Comparison of ENCODE assay signal across 8 mouse cellular contexts in the genomic region with DNA sequence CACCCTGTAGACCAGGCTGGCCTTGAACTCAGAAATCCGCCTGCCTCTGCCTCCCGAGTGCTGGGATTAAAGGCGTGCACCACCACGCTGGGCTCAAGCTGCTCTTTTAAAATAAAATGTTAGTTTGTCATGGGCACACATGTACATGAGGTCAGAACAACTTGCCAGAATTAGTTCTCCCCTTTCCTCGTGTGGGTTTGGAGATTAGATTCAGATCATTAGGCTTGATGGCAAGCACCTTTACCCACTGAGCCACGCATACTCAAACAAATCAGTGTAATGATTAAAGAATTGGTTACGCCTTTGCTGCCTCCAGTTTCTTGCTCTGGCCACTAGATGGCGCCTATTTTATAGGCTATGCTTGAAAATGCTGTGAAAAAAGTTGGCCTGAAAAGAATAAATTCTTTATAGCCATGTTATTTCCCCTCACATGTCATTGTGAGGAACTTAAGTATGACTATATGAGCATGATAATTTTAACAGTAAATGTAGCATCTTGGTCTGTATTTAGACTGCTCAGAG. TPM values are rescaled to one million over a fixed set of nuclear protein-coding genes. Genes with fewer than 3 reads are reported as not detected.
DNase-seq lines count a peak whose midpoint lies in the region; ATAC-seq lines count a peak whose summit lies in the region.

No protein-coding gene starts in this region.

- no peak for ATAC-seq in heart, embryonic 11.5 days (replicated peaks; ENCODE audit: insufficient number of reproducible peaks, low FRiP score, low TSS enrichment)
- peak; percentile 58 for ATAC-seq in inflammation-experienced regulatory T-cells, adult 6 months

- H3K4me2 ChIP-seq in heart, embryonic 11.5 days = no peak overlapping the region

- WGBS in heart, embryonic 11.5 days (ENCODE audit: insufficient replicate concordance) = 54% methylated on average over 8 of the region's 8 CpGs

- DNase-seq in heart, adult 8-10 months (ENCODE audit: low spot score) = peak; percentile 36
- DNase-seq in thymus, postnatal 0 days (ENCODE audit: low spot score) = peak; percentile 45
- DNase-seq in thymus, postnatal 36 days = no peak
- peak; percentile 58 for DNase-seq in cerebellum, adult 9-10 months
- peak; percentile 59 for DNase-seq in mesoderm, embryonic 11.5 days (ENCODE audit: low read depth, low spot score)
- DNase-seq in yolk sac, embryonic 10.5 days (ENCODE audit: low spot score) = no peak

- no peak overlapping the region for H3K27ac ChIP-seq in heart, embryonic 11.5 days (ENCODE audit: low read depth, low read length)

- peaks cover 4% of the 10 kb centered on the region for H3K36me3 ChIP-seq in heart, embryonic 11.5 days (ENCODE audit: control insufficient read depth, insufficient read depth, low read length)

- no peak overlapping the region for H3K4me3 ChIP-seq in heart, embryonic 11.5 days (ENCODE audit: low read depth, low read length)

- H3K4me1 ChIP-seq in heart, embryonic 11.5 days (ENCODE audit: control insufficient read depth, insufficient read depth, low read length) = no peaks in the 10 kb centered on the region; the same call in 1 of the 2 replicates

- H3K9me3 ChIP-seq in heart, embryonic 11.5 days (replicated peaks; ENCODE audit: control insufficient read depth, low read length) = no peaks in the 10 kb centered on the region

- no peaks in the 10 kb centered on the region for H3K27me3 ChIP-seq in heart, embryonic 11.5 days (ENCODE audit: control insufficient read depth, insufficient read depth, low read length)

- no peak overlapping the region for H3K9ac ChIP-seq in heart, embryonic 11.5 days (ENCODE audit: low read depth, low read length)

RNA-seq across cellular contexts. Expression of a gene that starts 25.4 kb away (rescaled TPM):
- 100 to 1,000 TPM; 182 to 208 (median 195) TPM for total RNA-seq in heart, adult 8-10 months (2022)
- 104 and 112 TPM in 2 replicates for polyA plus RNA-seq in heart, embryonic 11.5 days (2014; fragmentation: Nextera tagmentation; extraction: Ambion mirVana)
- polyA plus RNA-seq in thymus, postnatal 0 days (2015; fragmentation: Nextera tagmentation; extraction: Ambion mirVana) = 60.2 and 73.8 TPM in 2 replicates
- 10 to 100 TPM; 13.5 to 36.2 (median 20.6) TPM for polyA plus RNA-seq in inflammation-experienced regulatory T-cells, adult 6 months (2017; shearing (Covaris generic))

Comparison
In these comparisons a context has a peak if more than half of its experiments do, and no peak if none do; other contexts are left out.
1. DNase-seq: peak in heart, adult 8-10 months (single experiment), thymus, postnatal 0 days (single experiment), cerebellum, adult 9-10 months (single experiment) and mesoderm, embryonic 11.5 days (single experiment); none in thymus, postnatal 36 days (0 of 2) and yolk sac, embryonic 10.5 days (single experiment).